Mouse (Mus musculus): ENCODE data around the gene Nuak2.

DNA sequence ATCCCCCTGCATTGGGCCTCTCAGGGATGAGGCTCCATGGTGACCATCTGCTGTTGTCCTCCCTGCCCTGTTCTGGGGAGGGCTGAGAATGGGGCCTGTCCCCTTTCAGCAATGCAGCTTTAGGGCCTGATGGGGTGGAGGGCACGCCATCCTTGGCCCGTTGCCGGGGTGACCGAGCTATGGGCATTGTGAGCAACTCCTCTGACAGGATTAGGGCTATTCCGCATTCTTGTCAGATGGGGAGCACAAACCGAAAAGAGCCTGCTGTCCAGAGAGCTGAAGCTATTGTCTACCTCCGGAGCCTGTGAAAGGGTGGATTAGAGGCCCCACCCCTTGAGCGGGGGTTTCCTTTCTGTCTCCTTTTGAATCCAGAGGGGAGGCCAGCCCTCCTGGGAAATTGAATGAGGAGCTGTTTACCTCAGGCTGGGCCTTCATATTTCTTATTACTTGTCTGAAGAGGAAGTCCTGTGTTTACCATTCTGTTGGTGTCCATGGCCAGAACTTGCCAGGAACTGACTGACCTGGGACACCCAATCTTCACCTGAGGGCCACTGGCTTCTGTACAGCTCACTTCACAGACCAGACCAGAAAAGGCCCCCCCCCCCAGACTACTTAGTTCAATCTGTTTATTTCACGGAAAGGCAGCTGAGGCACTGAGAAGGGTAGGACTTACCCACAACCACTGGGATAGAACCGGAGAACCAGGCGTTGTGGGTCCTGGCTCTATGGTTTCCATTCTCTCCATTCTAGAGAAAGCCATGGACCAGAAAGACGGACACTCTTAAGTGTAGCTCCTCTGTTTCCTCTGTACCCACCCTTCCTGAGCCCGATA is 7.0 kb downstream of the Nuak2 start:
- no peak for TF ChIP-seq GATA1 (IDR thresholded peaks at IDR 0.05; ENCODE audit: borderline replicate concordance, low read length)
- TF ChIP-seq FLI1 (IDR thresholded peaks at IDR 0.05; ENCODE audit: low read length) = no peak

Data from megakaryocyte, embryonic 14.5 days (primary cell).